Mouse (Mus musculus) midbrain, embryonic 14.5 days (tissue): ENCODE measurements around the gene Cntrob. TPM values are rescaled to one million over a fixed set of nuclear protein-coding genes. Genes with fewer than 3 reads are reported as not detected.

Experiments used
- ATAC-seq: fragments of 200-750 bp; cut with Nextera tagmentation; 2 replicates; pipeline ENCODE4 v1.8.0; 2017; ENCODE audit warnings: moderate number of reproducible peaks, moderate library complexity; ENCODE audit not compliant: low FRiP score, low TSS enrichment
- DNase-seq: peaks from one replicate; pipeline ENCODE4 v3.0.0-alpha.2; 2015
- H3K27ac ChIP-seq: fragments of 300-500 bp; sonication (generic); replicated peaks from 2 replicates; pipeline ENCODE4 v1.5.1; 2014; ENCODE audit warnings: mild to moderate bottlenecking, low read depth, low read length, moderate library complexity
- H3K27me3 ChIP-seq: fragments of 300-500 bp; sonication (generic); 2 replicates; pipeline ENCODE4 v1.6.1; 2014; ENCODE audit warnings: low read length, control low read depth, mixed read lengths; ENCODE audit not compliant: control insufficient read depth, insufficient read depth
- H3K36me3 ChIP-seq: fragments of 300-500 bp; sonication (generic); 2 replicates; pipeline ENCODE4 v1.6.1; 2014; ENCODE audit warnings: low read length, control low read depth; ENCODE audit not compliant: control insufficient read depth, insufficient read depth
- H3K4me1 ChIP-seq: fragments of 300-500 bp; sonication (generic); 2 replicates; pipeline ENCODE4 v1.6.1; 2014; ENCODE audit warnings: mild to moderate bottlenecking, antibody characterized with exemption, low read length, control low read depth; ENCODE audit not compliant: control insufficient read depth, insufficient read depth
- H3K4me2 ChIP-seq: fragments of 300-500 bp; sonication (generic); 2 replicates; pipeline ENCODE4 v1.6.1; 2014; ENCODE audit warnings: mild to moderate bottlenecking, low read length, moderate library complexity
- H3K4me3 ChIP-seq: fragments of 300-500 bp; sonication (generic); replicated peaks from 2 replicates; pipeline ENCODE4 v1.5.1; 2014; ENCODE audit warnings: low read depth, low read length
- H3K9ac ChIP-seq: fragments of 300-500 bp; sonication (generic); replicated peaks from 2 replicates; pipeline ENCODE4 v1.6.1; 2014; ENCODE audit warnings: mild to moderate bottlenecking, low read length, moderate library complexity
- H3K9me3 ChIP-seq: fragments of 300-500 bp; sonication (generic); 2 replicates; pipeline ENCODE4 v1.6.1; 2016; ENCODE audit warnings: low read length, control low read depth, mixed read lengths; ENCODE audit not compliant: control insufficient read depth
- WGBS: fragments of 180-500 bp; shearing (Covaris S2); extraction: QIAGEN DNeasy Blood & Tissue Kit; methylation state at CpG from one replicate; pipeline ENCODE4 v1.1.7; 2014; 5-methylcytosine and 5-hydroxymethylcytosine counted together
- polyA plus RNA-seq: library from polyadenylated mRNA; unstranded; fragments of >200 nt; fragmentation: Nextera tagmentation; extraction: Ambion mirVana; gene quantifications from 2 replicates; pipeline ENCODE4 v1.2.1, GENCODE M21; 2014

Gene Cntrob
- polyA plus RNA-seq, 1 experiment from 2014 or later = 14.9 TPM

DNA sequence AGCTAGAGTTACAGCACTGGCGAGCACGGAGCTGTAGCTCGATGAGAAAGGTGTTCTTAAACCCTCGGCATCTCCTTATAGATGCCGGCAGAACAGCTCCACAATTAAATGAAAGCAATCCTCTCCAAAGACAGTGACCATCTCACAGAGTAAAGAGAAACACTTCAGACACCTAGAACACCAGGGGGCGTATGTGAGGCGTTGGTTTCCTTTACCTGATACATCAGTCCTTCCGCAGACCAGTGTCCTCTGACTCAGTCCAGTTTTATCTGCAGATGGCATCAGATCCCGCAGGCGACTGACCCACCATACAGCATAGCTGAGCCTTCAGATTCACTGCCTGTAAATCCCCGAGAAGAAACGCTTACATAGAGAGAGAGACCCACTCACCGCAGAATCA lies 54.0 kb downstream of the Cntrob start:
- Histone ChIP-seq H3K9me3 (no peaks in the 10 kb centered on the region), H3K36me3 (no peaks in the 10 kb centered on the region), H3K4me2 (peak overlapping the region; percentile 6; the same call in 1 of the 2 replicates), H3K4me1 (peaks cover 13% of the 10 kb centered on the region; the same call in 1 of the 2 replicates), H3K4me3 (no peak overlapping the region), H3K9ac (no peak overlapping the region), H3K27ac (no peak overlapping the region), H3K27me3 (0 out of 2 replicates have a peak, but pooled peaks cover 5% of the 10 kb centered on the region)
- DNase-seq = peak; percentile 92
- WGBS = 17% methylated on average over 13 of the region's 13 CpGs
- ATAC-seq = no peak

- Histone ChIP-seq H3K27me3 (0 out of 2 replicates have a peak, but pooled peaks cover 5% of the 10 kb centered on the region), H3K36me3 (no peaks in the 10 kb centered on the region), H3K27ac (no peak overlapping the region), H3K4me3 (no peak overlapping the region), H3K4me1 (peaks cover 13% of the 10 kb centered on the region; the same call in 1 of the 2 replicates), H3K9ac (no peak overlapping the region), H3K9me3 (no peaks in the 10 kb centered on the region), H3K4me2 (no peak overlapping the region)
- no peak for DNase-seq
- ATAC-seq = no peak
- 83% methylated on average over 13 of the region's 13 CpGs for WGBS
Measured at GRCm38 (mm10) chr11:69268100-69268499, 55.5 kb downstream of the Cntrob start.

- H3K4me2 ChIP-seq = no peak overlapping the region
- H3K4me3 ChIP-seq = no peak overlapping the region
- ATAC-seq (no peak), DNase-seq (peak; percentile 78)
- no peaks in the 10 kb centered on the region for H3K9me3 ChIP-seq
- H3K4me1 ChIP-seq = peaks cover 13% of the 10 kb centered on the region; the same call in 1 of the 2 replicates
- no peak overlapping the region for H3K9ac ChIP-seq
- H3K27ac ChIP-seq = no peak overlapping the region
- H3K36me3 ChIP-seq = no peaks in the 10 kb centered on the region
- WGBS = 31% methylated on average over 7 of the region's 7 CpGs
- 0 out of 2 replicates have a peak, but pooled peaks cover 5% of the 10 kb centered on the region for H3K27me3 ChIP-seq
Measured at GRCm38 (mm10) chr11:69267341-69267740, 56.2 kb downstream of the Cntrob start.

- 0 out of 2 replicates have a peak, but pooled peaks cover 5% of the 10 kb centered on the region for H3K27me3 ChIP-seq
- WGBS = 11% methylated on average over 10 of the region's 10 CpGs
- no peak overlapping the region; the same call in 1 of the 2 replicates for H3K9ac ChIP-seq
Measured at GRCm38 (mm10) chr11:69266253-69266652, 57.3 kb downstream of the Cntrob start.

DNA sequence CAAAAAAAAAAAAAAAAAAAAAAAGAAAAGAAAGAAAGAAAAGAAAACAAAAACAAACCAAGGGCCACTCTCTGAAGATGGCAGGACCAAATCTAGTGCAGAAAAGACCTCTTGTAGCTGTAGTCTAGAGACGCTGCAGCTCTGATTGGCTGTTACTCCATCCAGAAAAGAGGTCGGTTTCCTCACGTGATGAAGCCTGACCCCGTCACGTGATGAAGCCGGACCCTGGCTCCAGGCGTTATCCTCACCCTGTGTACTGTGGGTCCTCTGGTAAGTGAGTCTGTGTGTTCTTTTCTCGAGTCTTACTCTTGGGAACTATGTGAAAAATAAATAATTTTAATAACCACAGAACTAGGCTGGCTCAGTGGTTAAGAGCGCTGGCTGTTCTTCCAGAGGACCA lies 58.2 kb downstream of the Cntrob start:
- Histone ChIP-seq H3K36me3 (no peaks in the 10 kb centered on the region), H3K4me2 (no peak overlapping the region), H3K27me3 (0 out of 2 replicates have a peak, but pooled peaks cover 5% of the 10 kb centered on the region), H3K9me3 (no peaks in the 10 kb centered on the region), H3K4me1 (peaks cover 13% of the 10 kb centered on the region; the same call in 1 of the 2 replicates), H3K27ac (peak overlapping the region; percentile 39), H3K4me3 (no peak overlapping the region), H3K9ac (no peak overlapping the region)
- WGBS = 76% methylated on average over 9 of the region's 9 CpGs
- ATAC-seq (no peak), DNase-seq (no peak)

More at GRCm38 (mm10) chr11:69266253-69266652, 57.3 kb downstream of the Cntrob start:
- peak overlapping the region; percentile 7; the same call in 1 of the 2 replicates for H3K4me3 ChIP-seq
- ATAC-seq (peak; percentile 53; the same call in 1 of the 2 replicates), DNase-seq (peak; percentile 87)
- no peaks in the 10 kb centered on the region for H3K9me3 ChIP-seq
- H3K36me3 ChIP-seq = no peaks in the 10 kb centered on the region
- peak overlapping the region; percentile 38 for H3K4me2 ChIP-seq
- peak overlapping the region; percentile 39 for H3K27ac ChIP-seq
- H3K4me1 ChIP-seq = peaks cover 13% of the 10 kb centered on the region; the same call in 1 of the 2 replicates

DNA sequence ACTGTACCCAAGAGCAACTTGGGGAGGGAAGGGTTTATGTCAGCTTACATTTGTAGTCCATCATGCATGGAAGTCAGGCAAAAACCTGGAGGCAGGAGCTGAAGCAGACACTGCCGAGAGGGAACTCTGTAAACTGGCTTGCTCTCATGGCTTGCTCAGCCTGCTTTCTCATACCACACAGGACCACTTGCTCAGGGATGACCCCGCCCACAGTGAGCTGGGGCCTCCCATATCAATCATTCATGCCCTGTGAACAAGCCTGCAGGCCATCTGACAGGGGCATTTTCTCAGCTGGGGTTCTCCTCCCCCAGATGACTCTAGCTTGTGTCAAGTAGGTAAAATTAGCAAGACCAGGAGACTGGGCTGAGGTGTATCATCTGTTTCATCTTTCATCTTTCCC lies 59.3 kb downstream of the Cntrob start:
- DNase-seq (no peak), ATAC-seq (no peak)
- no peak overlapping the region for H3K4me2 ChIP-seq
- 0 out of 2 replicates have a peak, but pooled peaks cover 5% of the 10 kb centered on the region for H3K27me3 ChIP-seq
- H3K9ac ChIP-seq = no peak overlapping the region
- no peaks in the 10 kb centered on the region for H3K36me3 ChIP-seq
- peaks cover 13% of the 10 kb centered on the region; the same call in 1 of the 2 replicates for H3K4me1 ChIP-seq
- H3K4me3 ChIP-seq = no peak overlapping the region
- H3K27ac ChIP-seq = no peak overlapping the region
- H3K9me3 ChIP-seq = no peaks in the 10 kb centered on the region
- 72% methylated on average over 2 of the region's 2 CpGs for WGBS

GRCm38 (mm10) chr11:69260111-69260510 lies 63.5 kb downstream of the Cntrob start:
- Histone ChIP-seq H3K9me3 (no peaks in the 10 kb centered on the region), H3K9ac (no peak overlapping the region), H3K27me3 (no peaks in the 10 kb centered on the region), H3K27ac (no peak overlapping the region), H3K36me3 (no peaks in the 10 kb centered on the region), H3K4me1 (no peaks in the 10 kb centered on the region), H3K4me3 (no peak overlapping the region), H3K4me2 (no peak overlapping the region)
- ATAC-seq (no peak), DNase-seq (no peak)
- WGBS = 96% methylated on average over 1 of the region's 1 CpGs

GRCm38 (mm10) chr11:69258287-69258686 lies 65.3 kb downstream of the Cntrob start:
- Histone ChIP-seq H3K9me3 (no peaks in the 10 kb centered on the region), H3K4me3 (no peak overlapping the region), H3K36me3 (no peaks in the 10 kb centered on the region), H3K27me3 (no peaks in the 10 kb centered on the region), H3K27ac (no peak overlapping the region), H3K4me2 (no peak overlapping the region), H3K4me1 (no peaks in the 10 kb centered on the region), H3K9ac (no peak overlapping the region)
- ATAC-seq = no peak
- 58% methylated on average over 5 of the region's 5 CpGs for WGBS
- DNase-seq = peak; percentile 69

DNA sequence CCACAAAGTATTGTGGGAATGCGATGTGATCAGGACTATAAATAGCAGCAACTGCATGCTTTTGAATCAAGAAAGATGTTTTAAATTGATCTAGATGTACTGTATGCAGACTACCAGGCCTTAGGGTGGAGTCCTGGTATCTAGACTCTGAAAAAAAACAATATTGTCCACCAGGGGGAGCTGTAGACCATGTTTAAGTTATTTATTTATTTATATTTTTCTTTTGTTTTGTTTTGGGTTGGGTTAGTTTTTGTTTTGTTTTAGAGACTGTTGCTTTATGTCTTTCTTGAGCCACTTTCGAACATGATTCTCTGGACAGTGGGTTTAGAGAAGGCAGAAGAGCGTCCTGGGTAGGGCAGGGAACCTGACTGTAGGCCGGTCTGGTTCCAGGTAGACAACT lies 65.8 kb downstream of the Cntrob start:
- DNase-seq = peak; percentile 86
- ATAC-seq = no peak

More for the DNA sequence above, 65.8 kb downstream of the Cntrob start:
- H3K4me3 ChIP-seq = no peak overlapping the region
- H3K27ac ChIP-seq = no peak overlapping the region
- H3K4me1 ChIP-seq = no peaks in the 10 kb centered on the region
- no peak overlapping the region for H3K4me2 ChIP-seq
- no peaks in the 10 kb centered on the region for H3K36me3 ChIP-seq
- no peaks in the 10 kb centered on the region for H3K9me3 ChIP-seq
- H3K9ac ChIP-seq = no peak overlapping the region
- no peaks in the 10 kb centered on the region for H3K27me3 ChIP-seq
- 53% methylated on average over 4 of the region's 4 CpGs for WGBS
